Comparison of ENCODE assay signal across 19 mouse cellular contexts in the genomic region with DNA sequence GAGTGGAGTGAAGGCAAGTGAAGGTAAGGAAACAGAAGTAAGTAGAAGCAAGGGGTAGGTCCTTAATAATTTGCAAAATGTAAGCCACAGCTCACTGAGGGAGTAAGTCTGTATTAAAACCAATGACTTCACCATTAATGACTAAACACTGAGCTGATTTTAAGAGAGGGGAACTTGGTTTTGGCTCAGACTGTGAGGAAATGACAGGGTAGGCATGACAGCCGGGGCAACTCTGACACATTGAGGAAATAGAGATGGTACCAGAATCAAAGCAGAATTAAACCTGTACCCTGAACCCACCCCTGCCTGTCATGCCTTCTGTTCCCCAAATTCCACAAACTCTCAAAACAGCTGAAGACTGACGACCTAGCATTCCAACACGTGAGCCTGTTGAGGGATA.
"Had no signal": no experiment of that assay in that cellular context is flagged by ENCODE, and none has a peak within 500 bp of the region (broad histone marks: within the 10 kb centered on the region; RNA-seq: fewer than 3 reads in every experiment).

No protein-coding gene starts in this region.

- H3K4me2 ChIP-seq: limb, embryonic 12.5 days; limb, embryonic 15.5 days; liver, embryonic 11.5 days; lung, embryonic 14.5 days; midbrain, embryonic 12.5 days; midbrain, embryonic 15.5 days; neural tube, embryonic 13.5 days had no signal

- H3K36me3 ChIP-seq: limb, embryonic 12.5 days; limb, embryonic 15.5 days; midbrain, embryonic 12.5 days; midbrain, embryonic 15.5 days; neural tube, embryonic 13.5 days had no signal

- H3K4me1 ChIP-seq: limb, embryonic 12.5 days; limb, embryonic 15.5 days; midbrain, embryonic 12.5 days; midbrain, embryonic 15.5 days; neural tube, embryonic 13.5 days had no signal

- ATAC-seq: intestine, embryonic 16.5 days; liver, postnatal 0 days; lung, postnatal 0 days; midbrain, embryonic 15.5 days had no signal

- H3K4me3 ChIP-seq: limb, embryonic 12.5 days; limb, embryonic 15.5 days; midbrain, embryonic 12.5 days; midbrain, embryonic 15.5 days; neural tube, embryonic 13.5 days had no signal

- H3K9me3 ChIP-seq: limb, embryonic 12.5 days; limb, embryonic 15.5 days; midbrain, embryonic 12.5 days; midbrain, embryonic 15.5 days; neural tube, embryonic 13.5 days had no signal

- DNase-seq: kidney, adult 18-20 months; kidney, postnatal 36 days; left cerebral cortex, postnatal 4 days; liver, postnatal 0 days; lung, embryonic 14.5 days; right cerebral cortex, postnatal 14 days; spleen, adult 18-20 months; thymus, adult 18-20 months; thymus, postnatal 36 days had no signal

- H3K27me3 ChIP-seq: limb, embryonic 12.5 days; limb, embryonic 15.5 days; midbrain, embryonic 12.5 days; midbrain, embryonic 15.5 days; neural tube, embryonic 13.5 days had no signal

- H3K27ac ChIP-seq: kidney, postnatal 0 days; limb, embryonic 12.5 days; limb, embryonic 15.5 days; liver, embryonic 14.5 days; midbrain, embryonic 12.5 days; midbrain, embryonic 15.5 days; neural tube, embryonic 13.5 days had no signal
